ENCODE assay signal across 8 mouse cellular contexts in the genomic region with DNA sequence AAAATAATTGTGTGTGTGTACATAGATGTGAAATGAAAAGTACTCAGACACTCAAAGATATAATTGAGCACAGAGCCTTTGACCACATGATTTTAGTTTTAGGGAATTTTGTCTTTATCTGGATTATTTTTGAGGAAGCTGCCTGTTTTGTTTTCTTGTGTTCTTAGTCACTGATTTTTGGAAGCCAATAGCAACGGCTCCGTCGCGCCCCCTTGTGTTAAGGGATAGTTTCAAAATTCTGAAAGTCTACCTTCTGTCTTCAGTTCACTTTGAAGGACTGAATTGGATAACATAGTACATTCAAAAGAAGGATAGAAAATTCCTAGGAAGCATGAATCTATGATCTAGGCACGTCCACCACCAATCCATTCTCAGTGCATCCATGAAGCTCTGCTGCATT.
DNase-seq lines count a peak whose midpoint lies in the region; ATAC-seq and TF ChIP-seq lines count a peak whose summit lies in the region.

No protein-coding gene starts in this region.

- TF ChIP-seq CTCF in brain, embryonic 14.5 days (IDR thresholded peaks at IDR 0.05; ENCODE audit: borderline replicate concordance, extremely low read depth, insufficient read depth, insufficient read length) = peak; percentile 46; the same call in 1 of the 2 replicates

- no peaks in the 10 kb centered on the region for H3K4me1 ChIP-seq in heart, embryonic 12.5 days (replicated peaks)
- H3K4me1 ChIP-seq in hindbrain, embryonic 16.5 days (ENCODE audit: control insufficient read depth, insufficient read depth, low read depth, low read length) = no peaks in the 10 kb centered on the region

- no peaks in the 10 kb centered on the region for H3K27me3 ChIP-seq in heart, embryonic 12.5 days (replicated peaks)
- no peaks in the 10 kb centered on the region for H3K27me3 ChIP-seq in hindbrain, embryonic 16.5 days (replicated peaks; ENCODE audit: control insufficient read depth, insufficient read depth, low read length)

- no peak overlapping the region for H3K9ac ChIP-seq in heart, embryonic 12.5 days
- no peak overlapping the region for H3K9ac ChIP-seq in hindbrain, embryonic 16.5 days (ENCODE audit: low read depth, low read length)

- H3K27ac ChIP-seq in heart, embryonic 12.5 days (ENCODE audit: poor library complexity, severe bottlenecking) = no peak overlapping the region
- no peak overlapping the region for H3K27ac ChIP-seq in hindbrain, embryonic 16.5 days (ENCODE audit: low read depth, low read length)

- no peaks in the 10 kb centered on the region for H3K9me3 ChIP-seq in heart, embryonic 12.5 days (replicated peaks)
- H3K9me3 ChIP-seq in hindbrain, embryonic 16.5 days (ENCODE audit: control insufficient read depth, low read length) = no peaks in the 10 kb centered on the region

- no peak for ATAC-seq in heart, embryonic 12.5 days (ENCODE audit: insufficient number of reproducible peaks, low FRiP score)
- no peak for ATAC-seq in hindbrain, embryonic 16.5 days

- no peaks in the 10 kb centered on the region for H3K36me3 ChIP-seq in heart, embryonic 12.5 days
- no peaks in the 10 kb centered on the region for H3K36me3 ChIP-seq in hindbrain, embryonic 16.5 days (ENCODE audit: control insufficient read depth, insufficient read depth, low read length)

- no peak for TF ChIP-seq POLR2A in brain, embryonic 14.5 days (IDR thresholded peaks at IDR 0.05; ENCODE audit: borderline replicate concordance, extremely low read depth, insufficient read depth, insufficient read length, poor library complexity, severe bottlenecking)

- no peak overlapping the region for H3K4me3 ChIP-seq in heart, embryonic 12.5 days
- no peak overlapping the region for H3K4me3 ChIP-seq in hindbrain, embryonic 16.5 days (ENCODE audit: low read length)

- DNase-seq in heart, adult 11 months = peak; percentile 23
- peak; percentile 32 for DNase-seq in ovary, postnatal 36 days (ENCODE audit: low spot score)
- DNase-seq in ovary, adult 18-20 months (ENCODE audit: low spot score) = no peak
- DNase-seq in brain, embryonic 14.5 days (ENCODE audit: low read depth) = no peak
- DNase-seq in kidney, postnatal 36 days = peak; percentile 18 to 76
- DNase-seq in urinary bladder, adult 2 months (ENCODE audit: low spot score) = peak; percentile 22

- WGBS in heart, embryonic 12.5 days = 11% methylated on average over 5 of the region's 5 CpGs
- WGBS in hindbrain, embryonic 16.5 days = 20% methylated on average over 5 of the region's 5 CpGs

- H3K4me2 ChIP-seq in heart, embryonic 12.5 days = no peak overlapping the region
- no peak overlapping the region for H3K4me2 ChIP-seq in hindbrain, embryonic 16.5 days (ENCODE audit: low read length)

Comparison
In these comparisons a context has a peak if more than half of its experiments do, and no peak if none do; other contexts are left out.
1. DNase-seq: peak in heart, adult 11 months (single experiment), ovary, postnatal 36 days (single experiment), kidney, postnatal 36 days (2 of 2) and urinary bladder, adult 2 months (single experiment); none in ovary, adult 18-20 months (single experiment) and brain, embryonic 14.5 days (single experiment).